Mouse (Mus musculus): Measurements from ENCODE around the gene Psap. TPM values are rescaled to one million over a fixed set of nuclear protein-coding genes. Genes with fewer than 3 reads are reported as not detected.
A peak's percentile ranks its signal among the peaks of the same experiment; 100 is the strongest.

Gene Psap
- polyA plus RNA-seq, 1 experiment from 2014 or later = 69.5 TPM

DNA sequence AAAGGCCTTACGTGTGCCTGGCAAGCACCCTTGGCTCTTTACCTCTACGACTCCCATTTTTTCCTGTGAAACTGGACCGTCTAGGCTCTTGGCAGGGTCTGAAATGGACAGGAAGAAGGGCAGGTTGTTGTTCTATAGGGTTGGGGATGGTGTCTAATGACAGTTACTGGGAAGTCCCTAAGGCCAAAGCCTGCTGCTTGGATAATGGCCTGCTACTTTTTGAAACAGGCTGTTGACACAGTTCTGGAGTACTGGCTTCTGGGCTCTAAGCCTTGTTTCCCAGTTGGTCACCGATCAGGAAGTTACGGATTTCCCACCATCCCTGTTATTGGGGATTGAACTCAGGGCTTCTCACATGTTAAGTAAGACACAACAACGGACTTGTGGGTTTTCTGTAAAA is 2.9 kb downstream of the Psap start:
- Histone ChIP-seq H3K4me1 (ENCODE audit: control insufficient read depth, insufficient read depth, low read length) (peaks cover 30% of the 10 kb centered on the region), H3K4me2 (replicated peaks; ENCODE audit: low read depth, low read length) (no peak overlapping the region)
- 85% methylated on average over 6 of the region's 6 CpGs for WGBS

DNA sequence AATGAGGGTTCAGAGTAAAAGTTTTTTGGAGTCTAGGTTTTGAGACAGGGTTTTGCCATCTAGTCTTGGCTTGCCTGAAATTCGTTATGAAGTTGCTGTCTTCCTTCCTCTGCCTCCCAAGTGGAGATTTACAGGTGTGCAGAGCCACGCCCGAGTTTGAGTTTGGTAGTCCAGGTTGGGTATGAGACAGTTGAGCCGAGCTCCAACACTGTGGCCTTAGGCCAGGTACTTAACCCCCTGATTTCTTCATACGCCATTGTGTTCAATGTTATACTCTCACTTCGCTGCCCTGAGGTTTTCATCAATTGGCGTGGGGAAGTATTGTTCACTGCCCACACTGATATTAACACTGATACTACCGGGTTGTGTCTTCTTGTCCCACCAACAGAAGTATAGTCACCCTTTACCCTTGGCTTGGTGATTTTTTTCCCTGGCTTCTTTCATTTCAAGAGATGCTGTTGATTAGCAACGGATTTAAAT is 4.2 kb downstream of the Psap start:
- Histone ChIP-seq H3K9me3 (ENCODE audit: control insufficient read depth, low read length) (no peaks in the 10 kb centered on the region), H3K4me1 (ENCODE audit: control insufficient read depth, insufficient read depth, low read length) (peaks cover 34% of the 10 kb centered on the region), H3K36me3 (ENCODE audit: control insufficient read depth, insufficient read depth, low read length) (0 out of 2 replicates have a peak, but pooled peaks cover 3% of the 10 kb centered on the region), H3K4me3 (ENCODE audit: low read length) (no peak overlapping the region), H3K27me3 (ENCODE audit: control insufficient read depth, insufficient read depth, low read length) (no peaks in the 10 kb centered on the region), H3K27ac (ENCODE audit: low read depth, low read length) (no peak overlapping the region), H3K4me2 (replicated peaks; ENCODE audit: low read depth, low read length) (no peak overlapping the region), H3K9ac (ENCODE audit: low read depth, low read length) (no peak overlapping the region)
- no peak for ATAC-seq (ENCODE audit: low FRiP score, low TSS enrichment)
- 91% methylated on average over 9 of the region's 9 CpGs for WGBS

More for the DNA sequence above, 2.9 kb downstream of the Psap start:
- Histone ChIP-seq H3K36me3 (ENCODE audit: control insufficient read depth, insufficient read depth, low read length) (0 out of 2 replicates have a peak, but pooled peaks cover 3% of the 10 kb centered on the region), H3K27me3 (ENCODE audit: control insufficient read depth, insufficient read depth, low read length) (no peaks in the 10 kb centered on the region), H3K9ac (ENCODE audit: low read depth, low read length) (no peak overlapping the region), H3K27ac (ENCODE audit: low read depth, low read length) (no peak overlapping the region), H3K9me3 (ENCODE audit: control insufficient read depth, low read length) (no peaks in the 10 kb centered on the region), H3K4me3 (ENCODE audit: low read length) (no peak overlapping the region; the same call in 1 of the 2 replicates)
- no peak for ATAC-seq (ENCODE audit: low FRiP score, low TSS enrichment)

DNA sequence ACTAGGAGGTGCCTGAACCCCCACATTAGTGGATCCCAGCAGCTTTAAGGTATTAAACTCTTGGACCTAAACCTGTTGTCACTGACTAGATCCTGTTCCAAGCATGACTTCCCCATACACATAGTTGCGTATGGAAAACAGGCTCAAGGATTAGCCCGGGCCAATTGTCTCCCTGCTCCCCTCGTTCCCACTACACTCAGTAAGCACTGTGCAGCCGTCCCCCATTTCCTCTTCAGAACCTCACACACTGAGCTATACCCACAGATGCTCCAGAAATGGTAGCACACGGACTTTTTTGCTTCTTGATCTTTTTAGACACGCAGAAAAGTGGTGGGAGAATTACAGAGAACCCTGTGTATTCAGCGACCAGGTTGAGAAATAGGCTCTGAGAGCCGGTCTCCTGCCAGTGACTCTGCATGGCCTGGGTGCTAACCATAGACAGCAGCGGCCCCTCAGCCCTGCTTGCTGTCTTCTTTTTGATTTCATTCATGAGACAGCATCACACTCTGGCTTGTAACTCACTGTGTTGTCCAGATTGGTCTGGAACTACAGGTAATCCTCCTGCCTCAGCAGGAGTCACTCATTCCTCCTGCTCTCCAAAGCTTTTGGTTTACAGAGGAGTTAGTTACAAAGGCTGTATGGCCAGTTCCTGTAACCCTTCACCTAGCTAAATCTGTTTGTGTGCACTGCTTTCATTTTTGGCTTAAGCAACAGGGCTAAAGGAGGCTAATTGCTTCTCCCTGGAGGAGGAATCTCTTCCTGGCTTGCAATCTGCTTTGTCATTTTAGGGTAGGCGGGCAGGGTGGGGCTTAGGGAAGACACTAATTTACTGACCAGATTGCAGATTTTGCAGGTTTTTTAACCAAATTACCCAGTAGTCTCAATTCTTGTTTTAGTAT is 4.9 kb downstream of the Psap start:
- 86% methylated on average over 10 of the region's 10 CpGs for WGBS
- 0 out of 2 replicates have a peak, but pooled peaks cover 3% of the 10 kb centered on the region for H3K36me3 ChIP-seq (ENCODE audit: control insufficient read depth, insufficient read depth, low read length)
- no peak for ATAC-seq (ENCODE audit: low FRiP score, low TSS enrichment)
- H3K4me3 ChIP-seq (ENCODE audit: low read length) = no peak overlapping the region
- H3K9me3 ChIP-seq (ENCODE audit: control insufficient read depth, low read length) = no peaks in the 10 kb centered on the region
- H3K27me3 ChIP-seq (ENCODE audit: control insufficient read depth, insufficient read depth, low read length) = no peaks in the 10 kb centered on the region
- H3K4me2 ChIP-seq (replicated peaks; ENCODE audit: low read depth, low read length) = no peak overlapping the region
- peaks cover 30% of the 10 kb centered on the region for H3K4me1 ChIP-seq (ENCODE audit: control insufficient read depth, insufficient read depth, low read length)
- H3K27ac ChIP-seq (ENCODE audit: low read depth, low read length) = no peak overlapping the region
- no peak overlapping the region for H3K9ac ChIP-seq (ENCODE audit: low read depth, low read length)

DNA sequence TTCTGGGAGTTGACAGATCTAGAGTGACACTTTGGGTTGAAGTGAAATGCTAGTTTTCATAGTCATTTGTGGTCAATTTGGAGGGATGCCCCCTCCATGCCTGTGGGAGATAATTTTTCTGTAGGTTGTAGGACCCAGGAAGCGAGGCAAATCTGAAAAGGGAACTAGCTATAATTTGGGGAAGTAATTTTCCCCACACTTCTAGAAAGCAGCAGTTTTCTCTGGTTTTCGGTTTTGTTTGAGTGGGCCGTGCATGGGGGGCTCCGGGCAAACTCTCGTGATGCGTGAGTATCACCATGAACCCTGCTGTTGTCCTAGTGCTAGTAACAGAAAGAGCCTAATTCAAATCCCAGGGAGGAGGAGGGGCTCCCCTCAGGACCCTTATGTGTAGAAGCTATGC is 6.8 kb downstream of the Psap start:
- Histone ChIP-seq H3K36me3 (ENCODE audit: control insufficient read depth, insufficient read depth, low read length) (0 out of 2 replicates have a peak, but pooled peaks cover 3% of the 10 kb centered on the region), H3K4me2 (replicated peaks; ENCODE audit: low read depth, low read length) (no peak overlapping the region), H3K27ac (ENCODE audit: low read depth, low read length) (no peak overlapping the region), H3K9ac (ENCODE audit: low read depth, low read length) (no peak overlapping the region; the same call in 1 of the 2 replicates), H3K27me3 (ENCODE audit: control insufficient read depth, insufficient read depth, low read length) (no peaks in the 10 kb centered on the region), H3K4me1 (ENCODE audit: control insufficient read depth, insufficient read depth, low read length) (peaks cover 21% of the 10 kb centered on the region), H3K4me3 (ENCODE audit: low read length) (no peak overlapping the region), H3K9me3 (ENCODE audit: control insufficient read depth, low read length) (no peaks in the 10 kb centered on the region)
- 78% methylated on average over 6 of the region's 6 CpGs for WGBS
- no peak for ATAC-seq (ENCODE audit: low FRiP score, low TSS enrichment)

DNA sequence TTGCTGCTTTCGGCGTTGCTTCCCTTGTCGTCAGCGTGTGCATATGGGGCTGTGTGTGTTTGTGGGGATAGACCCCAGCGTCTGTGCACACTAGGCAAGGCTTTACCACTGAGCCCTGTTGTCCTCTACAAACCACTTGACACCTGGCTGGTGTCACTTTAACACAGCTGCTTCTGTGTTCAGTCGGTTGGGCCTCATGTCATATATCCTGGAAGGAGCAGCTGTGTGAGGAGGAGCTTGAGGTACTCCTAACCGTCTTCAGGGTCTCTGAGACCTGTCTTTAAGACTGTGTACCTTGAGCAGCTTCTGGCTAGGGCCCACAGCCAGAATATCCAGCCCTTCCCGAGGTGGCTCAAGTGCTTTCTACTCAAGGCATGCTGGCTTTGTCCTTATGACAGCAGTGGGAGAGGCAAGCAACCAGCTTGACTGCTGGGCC is 7.3 kb downstream of the Psap start:
- Histone ChIP-seq H3K27me3 (ENCODE audit: control insufficient read depth, insufficient read depth, low read length) (no peaks in the 10 kb centered on the region), H3K9ac (ENCODE audit: low read depth, low read length) (no peak overlapping the region; the same call in 1 of the 2 replicates), H3K36me3 (ENCODE audit: control insufficient read depth, insufficient read depth, low read length) (0 out of 2 replicates have a peak, but pooled peaks cover 3% of the 10 kb centered on the region), H3K4me1 (ENCODE audit: control insufficient read depth, insufficient read depth, low read length) (peaks cover 23% of the 10 kb centered on the region), H3K9me3 (ENCODE audit: control insufficient read depth, low read length) (no peaks in the 10 kb centered on the region), H3K4me2 (replicated peaks; ENCODE audit: low read depth, low read length) (no peak overlapping the region), H3K4me3 (ENCODE audit: low read length) (no peak overlapping the region), H3K27ac (ENCODE audit: low read depth, low read length) (no peak overlapping the region)
- peak; percentile 6; the same call in 1 of the 2 replicates for ATAC-seq (ENCODE audit: low FRiP score, low TSS enrichment)
- 29% methylated on average over 8 of the region's 8 CpGs for WGBS

DNA sequence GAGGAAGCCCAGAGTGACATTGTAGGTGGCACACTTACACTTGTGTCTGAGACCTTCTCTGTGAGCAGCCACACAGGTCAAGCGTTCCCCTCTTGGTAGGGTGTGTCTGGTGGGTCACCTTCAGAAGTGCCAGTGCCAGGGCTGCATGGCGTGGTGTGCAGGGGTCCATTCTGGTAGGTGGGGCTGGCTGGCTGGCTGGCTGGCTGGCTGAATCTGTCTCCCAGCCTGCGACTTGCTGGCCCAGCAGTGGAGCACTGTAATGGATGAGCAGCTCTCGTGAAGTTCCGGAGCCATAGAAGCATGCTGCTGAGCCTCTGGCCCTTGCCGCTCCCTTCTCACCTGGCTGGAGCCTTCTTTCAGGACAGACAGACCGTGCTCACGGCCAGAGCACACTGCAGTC is 7.8 kb downstream of the Psap start:
- H3K27ac ChIP-seq (ENCODE audit: low read depth, low read length) = 0 out of 2 replicates have a peak overlapping the region, but pooled peaks have one; percentile 4
- peaks cover 25% of the 10 kb centered on the region for H3K4me1 ChIP-seq (ENCODE audit: control insufficient read depth, insufficient read depth, low read length)
- H3K36me3 ChIP-seq (ENCODE audit: control insufficient read depth, insufficient read depth, low read length) = 0 out of 2 replicates have a peak, but pooled peaks cover 3% of the 10 kb centered on the region
- no peaks in the 10 kb centered on the region for H3K27me3 ChIP-seq (ENCODE audit: control insufficient read depth, insufficient read depth, low read length)
- no peak overlapping the region for H3K9ac ChIP-seq (ENCODE audit: low read depth, low read length)
- WGBS = 65% methylated on average over 8 of the region's 8 CpGs
- H3K4me3 ChIP-seq (ENCODE audit: low read length) = no peak overlapping the region
- no peak overlapping the region; the same call in 1 of the 2 replicates for H3K4me2 ChIP-seq (replicated peaks; ENCODE audit: low read depth, low read length)
- ATAC-seq (ENCODE audit: low FRiP score, low TSS enrichment) = peak; percentile 25; the same call in 1 of the 2 replicates
- no peaks in the 10 kb centered on the region for H3K9me3 ChIP-seq (ENCODE audit: control insufficient read depth, low read length)

DNA sequence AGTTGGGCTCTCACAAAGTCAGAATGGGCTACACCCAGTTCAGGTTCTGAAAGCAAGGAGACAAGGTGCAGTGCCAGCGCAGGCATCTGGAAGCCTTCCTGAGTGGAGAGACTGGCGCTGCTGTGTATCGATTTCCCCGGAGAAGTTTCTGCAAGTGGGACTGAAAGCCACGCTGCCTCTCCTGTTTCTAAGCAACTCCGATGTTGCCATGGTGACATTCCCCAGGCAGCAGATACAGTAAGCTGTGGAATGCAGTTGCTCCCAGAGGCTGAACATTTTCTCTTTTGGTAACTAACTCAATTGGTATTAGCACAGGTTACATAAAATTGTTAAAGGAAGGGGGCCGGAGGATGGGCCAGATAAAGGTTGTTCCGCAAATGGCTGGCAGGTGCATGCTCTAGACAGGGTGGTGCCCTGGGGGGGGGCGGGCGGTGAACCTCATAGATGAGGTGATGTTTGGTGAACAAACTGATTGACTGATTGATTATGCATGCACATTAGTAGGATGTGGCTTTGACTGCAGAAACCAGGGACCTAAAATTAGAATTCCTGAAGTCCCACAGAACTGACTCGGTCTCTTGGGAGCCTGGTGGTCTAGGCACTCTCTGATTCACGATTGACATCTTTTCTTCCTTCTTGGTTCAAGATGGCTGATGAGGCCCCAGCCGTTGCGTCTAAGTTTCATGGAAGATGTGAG is 8.4 kb downstream of the Psap start:
- no peaks in the 10 kb centered on the region for H3K9me3 ChIP-seq (ENCODE audit: control insufficient read depth, low read length)
- H3K9ac ChIP-seq (ENCODE audit: low read depth, low read length) = no peak overlapping the region
- H3K27ac ChIP-seq (ENCODE audit: low read depth, low read length) = no peak overlapping the region
- 0 out of 2 replicates have a peak, but pooled peaks have one; percentile 30 for ATAC-seq (ENCODE audit: low FRiP score, low TSS enrichment)
- H3K36me3 ChIP-seq (ENCODE audit: control insufficient read depth, insufficient read depth, low read length) = 0 out of 2 replicates have a peak, but pooled peaks cover 3% of the 10 kb centered on the region
- H3K4me2 ChIP-seq (replicated peaks; ENCODE audit: low read depth, low read length) = peak overlapping the region; percentile 6; the same call in 1 of the 2 replicates
- 59% methylated on average over 14 of the region's 14 CpGs for WGBS
- no peak overlapping the region for H3K4me3 ChIP-seq (ENCODE audit: low read length)
- no peaks in the 10 kb centered on the region for H3K27me3 ChIP-seq (ENCODE audit: control insufficient read depth, insufficient read depth, low read length)
- H3K4me1 ChIP-seq (ENCODE audit: control insufficient read depth, insufficient read depth, low read length) = peaks cover 31% of the 10 kb centered on the region

DNA sequence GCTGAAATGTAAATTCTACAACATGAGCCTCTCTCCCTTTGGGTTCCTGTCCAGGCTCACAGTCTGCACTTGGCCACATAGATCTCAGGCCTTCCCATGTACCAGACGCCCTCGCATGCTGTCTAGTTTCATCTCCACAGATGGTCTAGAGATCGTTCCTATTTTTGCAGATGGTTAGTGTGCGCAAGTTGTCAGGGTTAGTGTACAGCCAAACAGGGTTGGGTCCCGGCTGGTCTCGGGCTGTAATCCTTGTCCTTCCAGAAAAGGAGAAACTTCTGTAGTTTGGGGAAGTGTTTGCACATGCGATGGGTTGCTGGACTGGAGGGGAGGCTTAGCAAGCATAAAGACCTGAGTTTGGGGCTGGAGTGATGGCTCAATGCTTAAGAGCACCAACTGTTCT is 9.1 kb downstream of the Psap start:
- Histone ChIP-seq H3K4me1 (ENCODE audit: control insufficient read depth, insufficient read depth, low read length) (peaks cover 34% of the 10 kb centered on the region), H3K9me3 (ENCODE audit: control insufficient read depth, low read length) (no peaks in the 10 kb centered on the region), H3K36me3 (ENCODE audit: control insufficient read depth, insufficient read depth, low read length) (0 out of 2 replicates have a peak, but pooled peaks cover 3% of the 10 kb centered on the region), H3K27me3 (ENCODE audit: control insufficient read depth, insufficient read depth, low read length) (no peaks in the 10 kb centered on the region), H3K4me2 (replicated peaks; ENCODE audit: low read depth, low read length) (no peak overlapping the region), H3K9ac (ENCODE audit: low read depth, low read length) (no peak overlapping the region), H3K27ac (ENCODE audit: low read depth, low read length) (no peak overlapping the region), H3K4me3 (ENCODE audit: low read length) (no peak overlapping the region)
- no peak for ATAC-seq (ENCODE audit: low FRiP score, low TSS enrichment)
- 94% methylated on average over 7 of the region's 7 CpGs for WGBS
